Mouse (Mus musculus): Measurements from ENCODE around the gene Arhgap31.

DNA sequence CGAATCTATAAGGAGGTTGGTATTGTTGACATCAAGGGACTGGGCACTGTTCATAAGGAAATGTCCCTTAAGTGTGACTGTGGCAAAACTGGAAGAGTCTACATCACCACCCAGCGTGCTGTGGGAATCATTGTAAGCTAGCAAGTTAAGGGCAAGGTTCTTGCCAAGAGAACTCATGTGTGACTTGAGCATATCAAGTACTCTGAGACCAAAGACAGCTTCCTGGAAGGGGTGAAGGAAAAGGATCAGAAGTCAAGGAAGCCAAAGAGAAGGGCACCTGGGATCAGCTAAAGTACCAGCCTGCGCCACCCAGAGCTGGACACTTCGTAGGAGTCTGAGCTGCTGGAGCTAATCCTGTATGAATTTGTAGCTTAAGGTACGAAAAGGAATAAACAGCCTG lies 47.2 kb upstream of the Arhgap31 start:
- TF ChIP-seq CTCF (conservative IDR thresholded peaks at IDR 0.05; ENCODE audit: low read length): no peak
- TF ChIP-seq POU5F1 (IDR thresholded peaks at IDR 0.05; ENCODE audit: borderline replicate concordance, low read length): no peak
- no peak for TF ChIP-seq NANOG (IDR thresholded peaks at IDR 0.05; ENCODE audit: borderline replicate concordance, low read length)

All from E14TG2a.4 (cell line).